Mouse (Mus musculus) intestine, postnatal 0 days (tissue): ENCODE measurements around the gene Ppa1. TPM values are rescaled to one million over a fixed set of nuclear protein-coding genes. Genes with fewer than 3 reads are reported as not detected.
A peak's percentile ranks its signal among the peaks of the same experiment; 100 is the strongest.

Experiments used
- ATAC-seq: fragments of 200-750 bp; cut with Nextera tagmentation; 2 replicates; pipeline ENCODE4 v1.8.0; 2017; ENCODE audit warnings: mild to moderate bottlenecking, moderate TSS enrichment, moderate library complexity
- H3K27ac ChIP-seq: fragments of 300-500 bp; sonication (generic); 2 replicates; pipeline ENCODE4 v1.5.1; 2014; ENCODE audit warnings: mild to moderate bottlenecking, low read depth, low read length, moderate library complexity
- H3K27me3 ChIP-seq: fragments of 300-500 bp; sonication (generic); replicated peaks from 2 replicates; pipeline ENCODE4 v1.6.1; 2014; ENCODE audit warnings: low read length, mixed read lengths; ENCODE audit not compliant: control insufficient read depth, insufficient read depth
- H3K36me3 ChIP-seq: fragments of 300-500 bp; sonication (generic); 2 replicates; pipeline ENCODE4 v1.6.1; 2014; ENCODE audit warnings: mild to moderate bottlenecking, moderate library complexity; ENCODE audit not compliant: control insufficient read depth, insufficient read depth
- H3K4me1 ChIP-seq: fragments of 300-500 bp; sonication (generic); replicated peaks from 2 replicates; pipeline ENCODE4 v1.6.1; 2014; ENCODE audit warnings: antibody characterized with exemption, low read length, mixed read lengths; ENCODE audit not compliant: control insufficient read depth, insufficient read depth
- H3K4me2 ChIP-seq: fragments of 300-500 bp; sonication (generic); replicated peaks from 2 replicates; pipeline ENCODE4 v1.6.1; 2014; ENCODE audit warnings: low read depth, mild to moderate bottlenecking, moderate library complexity
- H3K4me3 ChIP-seq: fragments of 300-500 bp; sonication (generic); 2 replicates; pipeline ENCODE4 v1.5.1; 2014; ENCODE audit warnings: low read depth, low read length
- H3K9ac ChIP-seq: fragments of 300-500 bp; sonication (generic); 2 replicates; pipeline ENCODE4 v1.6.1; 2014; ENCODE audit warnings: mild to moderate bottlenecking, low read depth, low read length
- H3K9me3 ChIP-seq: fragments of 300-500 bp; sonication (generic); 2 replicates; pipeline ENCODE4 v1.6.1; 2016; ENCODE audit warnings: mixed run types; ENCODE audit not compliant: control insufficient read depth
- CTCF ChIP-seq: sonication (generic); IDR thresholded peaks from 2 replicates; pipeline ENCODE4 v1.5.1; 2016; ENCODE audit warnings: low read depth, mild to moderate bottlenecking, control low read depth, antibody characterized with exemption, moderate library complexity
- WGBS: fragments of 180-500 bp; shearing (Covaris S2); extraction: QIAGEN DNeasy Blood & Tissue Kit; methylation state at CpG from one replicate; pipeline ENCODE4 v1.1.7; 2014; 5-methylcytosine and 5-hydroxymethylcytosine counted together
- polyA plus RNA-seq: library from polyadenylated mRNA; unstranded; fragments of >200 nt; fragmentation: Nextera tagmentation; extraction: Ambion mirVana; gene quantifications from 2 replicates; pipeline ENCODE4 v1.2.1, GENCODE M21; 2015

The Ppa1 gene
- polyA plus RNA-seq, 1 experiment from 2014 or later: 204 TPM

GRCm38 (mm10) chr10:61665651-61666050, 17.3 kb downstream of the Ppa1 start:
- Histone ChIP-seq H3K9me3 (no peaks in the 10 kb centered on the region), H3K27ac (no peak overlapping the region), H3K4me3 (no peak overlapping the region), H3K36me3 (peaks cover 76% of the 10 kb centered on the region), H3K9ac (no peak overlapping the region), H3K4me2 (no peak overlapping the region), H3K27me3 (no peaks in the 10 kb centered on the region), H3K4me1 (no peaks in the 10 kb centered on the region)
- WGBS: 79% methylated on average over 3 of the region's 3 CpGs
- ATAC-seq: no peak
- TF ChIP-seq CTCF: no peak

- no peak overlapping the region for H3K27ac ChIP-seq
- no peak for ATAC-seq
- H3K9me3 ChIP-seq: no peaks in the 10 kb centered on the region
- H3K36me3 ChIP-seq: peaks cover 63% of the 10 kb centered on the region
- no peaks in the 10 kb centered on the region for H3K27me3 ChIP-seq
- H3K4me1 ChIP-seq: no peaks in the 10 kb centered on the region
- TF ChIP-seq CTCF: no peak
- no peak overlapping the region for H3K9ac ChIP-seq
- WGBS: 82% methylated on average over 7 of the region's 7 CpGs
- no peak overlapping the region for H3K4me3 ChIP-seq
- H3K4me2 ChIP-seq: no peak overlapping the region
Measured at GRCm38 (mm10) chr10:61669289-61669688, 20.9 kb downstream of the Ppa1 start.

GRCm38 (mm10) chr10:61669896-61670295, 21.5 kb downstream of the Ppa1 start:
- ATAC-seq: no peak
- Histone ChIP-seq H3K27ac (no peak overlapping the region; the same call in 1 of the 2 replicates), H3K9ac (no peak overlapping the region), H3K36me3 (peaks cover 69% of the 10 kb centered on the region), H3K4me3 (no peak overlapping the region), H3K27me3 (no peaks in the 10 kb centered on the region), H3K4me1 (no peaks in the 10 kb centered on the region), H3K4me2 (no peak overlapping the region), H3K9me3 (no peaks in the 10 kb centered on the region)
- no peak for TF ChIP-seq CTCF

GRCm38 (mm10) chr10:61670758-61671157, 22.4 kb downstream of the Ppa1 start:
- no peak overlapping the region for H3K4me2 ChIP-seq
- H3K4me1 ChIP-seq: no peaks in the 10 kb centered on the region
- H3K27me3 ChIP-seq: no peaks in the 10 kb centered on the region
- no peak for ATAC-seq
- H3K27ac ChIP-seq: no peak overlapping the region
- 91% methylated on average over 3 of the region's 3 CpGs for WGBS
- no peak overlapping the region for H3K4me3 ChIP-seq
- TF ChIP-seq CTCF: peak; percentile 49
- no peak overlapping the region for H3K9ac ChIP-seq
- peaks cover 64% of the 10 kb centered on the region for H3K36me3 ChIP-seq
- H3K9me3 ChIP-seq: no peaks in the 10 kb centered on the region

- Histone ChIP-seq H3K36me3 (peaks cover 22% of the 10 kb centered on the region), H3K9ac (no peak overlapping the region), H3K4me2 (no peak overlapping the region), H3K9me3 (no peaks in the 10 kb centered on the region), H3K27ac (no peak overlapping the region), H3K27me3 (no peaks in the 10 kb centered on the region), H3K4me3 (no peak overlapping the region), H3K4me1 (no peaks in the 10 kb centered on the region)
- WGBS: 81% methylated on average over 3 of the region's 3 CpGs
- no peak for TF ChIP-seq CTCF
- ATAC-seq: no peak
Measured at GRCm38 (mm10) chr10:61675935-61676334, 27.6 kb downstream of the Ppa1 start.

GRCm38 (mm10) chr10:61679545-61679944, 31.2 kb downstream of the Ppa1 start:
- Histone ChIP-seq H3K4me2 (peak overlapping the region; percentile 62), H3K36me3 (peaks cover 11% of the 10 kb centered on the region; the same call in 1 of the 2 replicates), H3K4me1 (peaks cover 6% of the 10 kb centered on the region; the same call in 1 of the 2 replicates), H3K4me3 (peak overlapping the region; percentile 90), H3K9me3 (no peaks in the 10 kb centered on the region), H3K9ac (peak overlapping the region; percentile 90), H3K27ac (peak overlapping the region; percentile 37), H3K27me3 (no peaks in the 10 kb centered on the region)
- WGBS: 29% methylated on average over 9 of the region's 9 CpGs
- no peak for TF ChIP-seq CTCF
- no peak for ATAC-seq
